Mouse (Mus musculus) urinary bladder, adult 18-20 months (tissue): ENCODE results near the gene Ano2.

Source experiments
- DNase-seq, 2 experiments: peaks; one replicate each; pipeline ENCODE4 v3.0.0; 2022; ENCODE audit warnings: low spot score in 2 of 2, mixed read lengths in 2 of 2

Ano2 gene

GRCm38 (mm10) chr6:125690057-125690703 lies at the start of gene Ano2:
Gene Ano2 (plus strand): TSS chr6:125690419.
- DNase-seq, result no peak

DNA sequence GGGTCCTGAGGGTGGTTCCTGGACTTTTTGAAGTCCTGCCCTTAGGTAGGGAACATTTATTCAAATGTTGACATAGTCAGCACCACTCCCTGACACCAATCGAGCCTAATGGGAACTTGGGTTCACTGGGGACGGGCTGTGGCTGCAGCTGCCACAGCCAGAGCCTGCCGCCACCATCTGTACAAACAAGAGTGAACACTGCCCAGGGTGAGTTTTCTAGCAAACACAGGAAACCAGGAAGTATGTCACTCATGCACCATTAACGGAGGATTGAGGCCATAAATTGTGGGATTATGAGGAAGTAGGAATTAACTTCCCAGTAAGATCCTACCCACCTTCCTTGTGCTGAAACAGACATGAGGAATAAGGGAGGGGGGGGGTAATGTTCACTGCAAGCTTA lies 49.7 kb upstream of the Ano2 start:
- DNase-seq, result no peak

DNA sequence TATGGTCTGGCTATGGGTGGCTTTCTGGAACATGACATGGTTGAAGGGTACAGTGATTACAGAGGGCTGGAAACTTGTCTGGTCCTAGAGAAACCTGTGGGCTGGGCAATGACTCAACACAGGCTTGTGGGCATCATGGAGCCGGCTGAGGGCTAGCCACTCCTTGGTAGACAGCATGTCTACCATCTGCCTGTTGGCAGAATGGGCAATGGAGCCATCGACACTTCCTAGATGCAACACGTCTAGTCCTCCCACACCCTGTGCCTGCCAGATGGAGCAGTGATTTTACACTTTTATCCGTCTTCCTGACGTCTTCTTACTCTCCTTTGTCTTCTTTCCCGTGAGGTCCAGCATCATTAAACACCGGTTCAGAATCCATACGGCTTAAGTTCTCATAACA lies 49.1 kb upstream of the Ano2 start:
- DNase-seq, result no peak

DNA sequence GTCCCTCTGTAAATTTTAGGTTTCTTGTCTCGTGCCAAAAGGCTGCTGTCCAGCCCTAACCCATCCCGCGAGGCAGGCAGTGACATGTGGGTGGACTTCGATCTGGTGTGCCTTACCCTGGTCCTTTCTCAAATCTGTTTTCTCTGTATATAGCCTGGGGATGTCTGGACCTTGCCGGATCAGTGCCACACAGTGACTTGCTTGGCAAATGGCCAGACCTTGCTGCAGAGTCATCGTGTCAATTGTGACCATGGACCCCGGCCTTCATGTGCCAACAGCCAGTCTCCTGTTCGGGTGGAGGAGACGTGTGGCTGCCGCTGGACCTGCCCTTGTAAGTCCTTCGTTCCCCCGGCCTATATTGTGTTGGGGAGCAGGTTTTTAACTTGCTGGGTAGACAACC lies 41.3 kb upstream of the Ano2 start:
- no peak for DNase-seq

- no peak for DNase-seq
Measured at GRCm38 (mm10) chr6:125651335-125651734, 38.9 kb upstream of the Ano2 start.

DNA sequence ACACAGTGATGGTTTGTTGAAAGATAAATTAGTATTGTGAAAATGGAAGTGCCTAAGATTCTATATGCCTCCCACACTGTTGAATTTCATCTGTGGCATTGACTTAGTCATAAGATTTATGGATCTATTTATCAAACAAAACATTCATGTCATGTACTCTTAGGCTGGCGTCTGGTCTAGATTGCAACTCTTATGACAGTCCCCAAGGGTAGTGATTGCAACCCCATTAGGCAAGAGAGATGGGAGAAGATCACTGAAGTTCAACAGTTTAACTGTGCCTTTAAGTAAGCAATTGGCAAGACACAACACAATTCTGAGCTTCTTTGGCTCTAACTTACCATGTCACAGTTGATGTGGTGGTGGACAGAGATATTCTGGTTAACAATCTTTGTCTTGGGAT lies 36.8 kb upstream of the Ano2 start:
- DNase-seq, result no peak

DNA sequence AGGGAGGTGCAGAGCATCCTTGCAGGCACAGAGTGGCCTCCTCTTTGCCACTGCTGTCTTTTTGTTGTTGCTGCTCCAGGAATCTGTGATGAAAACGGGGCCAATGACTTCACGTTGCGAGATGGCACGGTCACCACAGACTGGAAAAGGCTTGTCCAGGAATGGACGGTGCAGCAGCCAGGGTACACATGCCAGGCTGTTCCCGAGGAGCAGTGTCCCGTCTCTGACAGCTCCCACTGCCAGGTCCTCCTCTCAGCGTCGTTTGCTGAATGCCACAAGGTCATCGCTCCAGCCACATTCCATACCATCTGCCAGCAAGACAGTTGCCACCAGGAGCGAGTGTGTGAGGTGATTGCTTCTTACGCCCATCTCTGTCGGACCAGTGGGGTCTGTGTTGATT lies 33.3 kb upstream of the Ano2 start:
- no peak for DNase-seq

GRCm38 (mm10) chr6:125657966-125658365 lies 32.3 kb upstream of the Ano2 start:
- DNase-seq, result no peak

DNA sequence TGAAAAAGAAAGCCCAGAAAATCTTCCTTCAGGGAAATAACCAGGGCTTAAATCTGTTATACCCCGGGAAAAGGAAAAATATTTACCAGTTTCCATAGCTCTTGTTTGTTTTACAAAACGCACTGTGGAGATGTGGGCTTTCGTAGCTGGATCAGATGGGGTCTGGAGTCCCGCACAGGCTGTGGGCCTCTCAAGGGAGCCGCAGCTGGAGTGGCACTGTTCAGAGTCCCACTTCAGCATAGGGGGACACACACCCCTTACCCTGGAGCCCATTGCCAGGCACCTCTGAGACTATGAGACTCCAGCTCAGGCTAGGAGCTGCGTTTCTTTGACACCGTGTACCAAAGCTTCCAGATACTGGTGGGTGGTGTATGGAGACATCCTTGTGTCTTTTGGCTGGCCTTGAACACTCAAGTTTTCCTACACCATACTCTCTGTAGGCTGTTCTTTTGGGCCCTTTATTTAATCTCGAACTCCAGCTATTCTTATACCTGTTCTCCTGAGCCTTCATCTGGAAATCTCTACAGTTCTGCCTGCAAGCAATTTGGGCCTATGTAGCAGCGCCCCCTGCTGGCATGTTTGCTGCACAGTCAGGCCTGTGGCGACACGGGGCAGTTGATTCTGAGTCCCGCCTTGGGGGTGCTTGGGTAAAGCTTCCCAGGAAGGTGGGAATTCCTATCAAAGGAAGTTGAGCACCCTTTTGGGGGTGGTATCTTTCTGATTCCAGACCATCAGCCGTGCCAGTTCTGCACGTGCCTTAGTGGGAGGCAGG lies 28.9 kb upstream of the Ano2 start:
- peak; percentile 31 to 71 for DNase-seq

GRCm38 (mm10) chr6:125663906-125664305 lies 26.3 kb upstream of the Ano2 start:
- no peak for DNase-seq

- no peak for DNase-seq
Measured at GRCm38 (mm10) chr6:125671835-125672234, 18.4 kb upstream of the Ano2 start.

DNA sequence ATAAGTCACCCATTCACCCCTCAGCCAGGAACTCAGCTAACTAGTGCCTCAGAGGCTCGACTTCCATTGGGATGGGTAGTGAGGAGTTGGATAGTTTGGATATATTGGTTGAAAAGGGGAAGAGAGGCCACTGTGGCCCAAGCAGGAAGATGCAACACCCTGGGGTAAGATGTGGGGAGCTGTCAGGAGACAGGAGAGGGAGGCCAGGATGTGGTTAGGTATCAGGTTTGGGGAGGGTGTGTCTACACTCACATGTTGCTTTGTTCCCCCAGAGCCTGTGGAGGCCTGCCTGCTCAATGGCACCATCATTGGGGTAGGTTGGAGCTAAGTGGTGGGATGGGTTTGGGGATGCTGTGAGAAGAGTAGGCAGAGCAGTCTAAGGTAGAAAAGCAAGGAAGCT lies 11.7 kb upstream of the Ano2 start:
- no peak for DNase-seq

GRCm38 (mm10) chr6:125680613-125681012 lies 9.6 kb upstream of the Ano2 start:
- DNase-seq, result no peak

- DNase-seq, result no peak
Measured at GRCm38 (mm10) chr6:125685420-125685819, 4.8 kb upstream of the Ano2 start.

DNA sequence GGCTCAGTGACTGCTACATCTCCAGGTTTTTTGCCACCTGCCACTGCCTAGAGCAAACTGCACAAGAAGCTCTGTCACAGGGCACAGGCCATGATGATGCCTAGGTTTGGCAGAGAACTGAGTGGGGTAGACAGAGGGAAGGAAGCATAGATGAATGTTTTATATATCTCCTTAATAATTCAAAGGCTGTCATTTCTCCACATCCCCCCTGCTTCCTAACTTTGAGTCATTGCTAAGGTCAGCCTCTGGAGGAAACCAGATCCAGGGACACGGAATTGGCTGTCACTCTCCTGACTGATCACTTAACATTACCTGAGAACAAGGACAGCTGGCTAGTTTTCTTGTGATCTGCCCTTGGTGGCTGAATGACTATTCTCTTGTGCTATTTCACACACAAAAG lies 2.2 kb upstream of the Ano2 start:
- no peak for DNase-seq

GRCm38 (mm10) chr6:125701146-125701545 lies 10.9 kb downstream of the Ano2 start:
- DNase-seq, result no peak

DNA sequence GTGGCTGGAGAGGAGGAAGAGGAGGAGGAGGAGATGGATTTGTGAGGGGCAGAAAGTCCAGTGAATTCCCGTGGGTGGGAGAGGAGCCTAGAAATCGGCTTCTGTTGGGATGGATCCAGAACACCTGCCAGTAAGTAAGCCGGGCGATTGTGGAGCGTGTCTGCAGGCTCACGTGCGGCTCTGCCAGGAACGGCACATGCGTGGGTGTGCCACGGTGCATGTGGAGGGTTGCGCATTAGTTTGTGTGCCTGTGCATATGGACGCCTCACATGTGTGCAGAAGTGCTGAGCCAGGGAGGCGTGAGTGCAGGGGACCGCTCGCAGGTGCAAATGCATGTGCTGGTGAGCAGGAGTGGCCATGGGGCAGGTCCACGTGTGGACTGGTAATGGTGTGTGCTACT lies 21.0 kb downstream of the Ano2 start:
- no peak for DNase-seq

DNA sequence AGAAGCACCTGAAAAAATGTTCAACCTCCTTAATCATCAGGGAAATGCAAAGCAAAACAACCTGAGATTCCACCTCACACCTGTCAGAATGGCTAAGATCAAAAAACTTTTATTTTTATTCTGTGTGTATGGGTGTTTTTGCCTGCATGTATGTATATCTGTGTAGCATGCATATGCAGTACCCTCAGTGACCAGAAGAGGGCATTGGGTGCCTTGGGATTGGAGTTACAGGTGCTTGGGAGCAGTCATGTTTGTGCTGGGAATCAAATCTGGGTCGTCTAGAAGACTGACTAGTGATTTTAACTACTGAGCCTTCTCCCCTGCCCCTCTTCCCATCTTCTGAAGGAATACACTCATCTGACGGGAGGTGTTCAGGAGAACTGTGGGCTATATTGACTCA lies 36.2 kb downstream of the Ano2 start:
- DNase-seq, result no peak

GRCm38 (mm10) chr6:125727484-125727911 lies 37.3 kb downstream of the Ano2 start:
- no peak for DNase-seq

DNA sequence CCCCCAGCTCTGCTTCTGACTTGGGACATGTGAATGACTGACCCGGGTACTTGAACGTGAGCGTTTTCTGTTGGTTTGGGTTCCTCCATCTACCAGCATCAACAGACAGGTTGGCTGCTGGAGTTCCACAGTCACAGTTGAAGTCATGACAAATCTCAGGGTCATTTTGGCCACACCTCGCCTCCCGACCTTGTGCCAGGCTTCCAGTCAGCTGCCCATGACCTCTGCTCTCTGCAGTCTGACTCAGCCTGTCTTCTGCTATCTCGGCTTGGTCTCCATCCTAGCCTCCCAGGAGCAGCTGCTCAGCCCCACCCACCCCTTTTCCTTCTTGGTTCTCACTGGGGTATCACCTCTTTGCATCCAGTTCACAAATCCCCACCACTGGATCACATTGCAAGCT lies 39.3 kb downstream of the Ano2 start:
- no peak for DNase-seq

- no peak for DNase-seq
Measured at GRCm38 (mm10) chr6:125729986-125730535, 39.8 kb downstream of the Ano2 start.

GRCm38 (mm10) chr6:125737511-125738285 lies 47.5 kb downstream of the Ano2 start:
- no peak for DNase-seq
